Mouse (Mus musculus): ENCODE measurements at regions not wholly inside any gene's neighbourhood (a gene's known extent, or its start where the extent isn't known, plus 50 kb on each side); places are given as distances from the start of the nearest gene placed in this dataset.

- H3K27me3 ChIP-seq, result no peaks in the 10 kb centered on the region
- WGBS, result 84% methylated on average over 10 of the region's 10 CpGs
- H3K27ac ChIP-seq, result no peak overlapping the region
- H3K9me3 ChIP-seq (replicated peaks), result no peaks in the 10 kb centered on the region
- peaks cover 7% of the 10 kb centered on the region for H3K4me1 ChIP-seq (replicated peaks)
- no peak overlapping the region for H3K4me3 ChIP-seq
- ATAC-seq (replicated peaks; ENCODE audit: insufficient number of reproducible peaks, insufficient read depth, low FRiP score, low read depth), result no peak
- no peaks in the 10 kb centered on the region for H3K36me3 ChIP-seq
- H3K9ac ChIP-seq, result no peak overlapping the region
- no peak overlapping the region for H3K4me2 ChIP-seq
Observed at GRCm38 (mm10) chr4:153321085-153321484, 161.5 kb downstream of the Ajap1 start.

DNA sequence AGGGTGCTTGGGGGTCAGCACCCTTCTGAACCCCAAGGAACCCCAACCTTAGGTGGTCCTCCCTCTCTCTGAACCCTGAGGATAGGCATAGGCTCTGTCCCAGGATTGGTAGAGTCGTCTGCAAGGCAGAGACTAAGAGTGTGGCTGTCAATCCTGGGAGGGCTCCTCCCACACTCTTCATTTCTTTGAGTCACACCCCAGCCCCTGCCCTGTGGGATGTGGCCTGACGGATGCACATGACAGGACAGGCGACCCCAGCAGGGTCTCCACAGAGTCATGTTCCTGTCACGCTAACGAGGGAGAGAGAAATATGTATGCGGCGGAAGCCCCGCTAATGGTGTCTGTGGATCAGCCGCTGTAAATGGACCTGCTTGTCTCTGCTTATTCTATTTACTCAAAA is 162.0 kb downstream of the Ajap1 start:
- H3K4me2 ChIP-seq, result no peak overlapping the region
- H3K9ac ChIP-seq, result no peak overlapping the region
- no peak overlapping the region for H3K27ac ChIP-seq
- H3K36me3 ChIP-seq, result no peaks in the 10 kb centered on the region
- ATAC-seq (replicated peaks; ENCODE audit: insufficient number of reproducible peaks, insufficient read depth, low FRiP score, low read depth), result no peak
- H3K27me3 ChIP-seq, result no peaks in the 10 kb centered on the region
- no peaks in the 10 kb centered on the region for H3K9me3 ChIP-seq (replicated peaks)
- H3K4me1 ChIP-seq (replicated peaks), result peaks cover 7% of the 10 kb centered on the region
- H3K4me3 ChIP-seq, result no peak overlapping the region
- WGBS, result 73% methylated on average over 9 of the region's 9 CpGs

- Histone ChIP-seq H3K27me3 (no peaks in the 10 kb centered on the region), H3K4me1 (replicated peaks) (peaks cover 7% of the 10 kb centered on the region), H3K27ac (no peak overlapping the region), H3K9me3 (replicated peaks) (no peaks in the 10 kb centered on the region), H3K36me3 (no peaks in the 10 kb centered on the region), H3K4me3 (no peak overlapping the region), H3K9ac (no peak overlapping the region), H3K4me2 (peak overlapping the region; percentile 30)
- ATAC-seq (replicated peaks; ENCODE audit: insufficient number of reproducible peaks, insufficient read depth, low FRiP score, low read depth), result no peak
- WGBS, result 35% methylated on average over 16 of the region's 16 CpGs
Observed at GRCm38 (mm10) chr4:153316964-153317724, 165.5 kb downstream of the Ajap1 start.

- Histone ChIP-seq H3K4me3 (no peak overlapping the region), H3K4me2 (peak overlapping the region; percentile 30), H3K4me1 (replicated peaks) (peaks cover 7% of the 10 kb centered on the region), H3K27me3 (no peaks in the 10 kb centered on the region), H3K9ac (no peak overlapping the region), H3K9me3 (replicated peaks) (no peaks in the 10 kb centered on the region), H3K36me3 (no peaks in the 10 kb centered on the region), H3K27ac (no peak overlapping the region)
- 69% methylated on average over 4 of the region's 4 CpGs for WGBS
- ATAC-seq (replicated peaks; ENCODE audit: insufficient number of reproducible peaks, insufficient read depth, low FRiP score, low read depth), result no peak
Observed at GRCm38 (mm10) chr4:153316519-153316918, 166.1 kb downstream of the Ajap1 start.

- Histone ChIP-seq H3K4me3 (no peak overlapping the region), H3K4me2 (no peak overlapping the region), H3K36me3 (no peaks in the 10 kb centered on the region), H3K27me3 (no peaks in the 10 kb centered on the region), H3K9ac (no peak overlapping the region), H3K27ac (no peak overlapping the region), H3K4me1 (replicated peaks) (peaks cover 11% of the 10 kb centered on the region), H3K9me3 (replicated peaks) (no peaks in the 10 kb centered on the region)
- ATAC-seq (replicated peaks; ENCODE audit: insufficient number of reproducible peaks, insufficient read depth, low FRiP score, low read depth), result no peak
- WGBS, result 75% methylated on average over 12 of the region's 12 CpGs
Observed at GRCm38 (mm10) chr4:153313961-153314360, 168.7 kb downstream of the Ajap1 start.

DNA sequence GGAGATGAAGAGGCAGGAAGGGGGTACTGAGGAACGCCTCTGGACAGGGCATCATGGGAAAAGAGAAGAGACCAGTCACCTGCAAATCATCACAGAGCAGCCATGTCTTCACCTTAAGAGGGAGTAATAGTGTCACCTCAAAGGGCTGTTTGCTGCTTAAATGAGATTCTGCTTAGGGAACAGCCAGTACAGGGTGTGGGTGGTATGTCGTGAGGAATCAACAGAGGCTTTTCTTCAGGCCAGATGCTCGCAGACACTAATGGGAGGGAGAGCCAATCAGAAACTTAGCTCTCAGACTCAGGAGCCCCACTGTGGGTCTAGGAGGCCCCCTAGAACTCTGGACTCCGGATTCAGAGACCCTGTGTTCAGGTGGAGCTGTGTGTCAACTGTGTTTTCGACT is 171.0 kb downstream of the Ajap1 start:
- WGBS, result 60% methylated on average over 5 of the region's 5 CpGs
- Histone ChIP-seq H3K27me3 (no peaks in the 10 kb centered on the region), H3K4me2 (no peak overlapping the region), H3K27ac (no peak overlapping the region), H3K36me3 (no peaks in the 10 kb centered on the region), H3K4me1 (replicated peaks) (peaks cover 4% of the 10 kb centered on the region), H3K9ac (no peak overlapping the region), H3K9me3 (replicated peaks) (no peaks in the 10 kb centered on the region), H3K4me3 (no peak overlapping the region)
- ATAC-seq (replicated peaks; ENCODE audit: insufficient number of reproducible peaks, insufficient read depth, low FRiP score, low read depth), result no peak

DNA sequence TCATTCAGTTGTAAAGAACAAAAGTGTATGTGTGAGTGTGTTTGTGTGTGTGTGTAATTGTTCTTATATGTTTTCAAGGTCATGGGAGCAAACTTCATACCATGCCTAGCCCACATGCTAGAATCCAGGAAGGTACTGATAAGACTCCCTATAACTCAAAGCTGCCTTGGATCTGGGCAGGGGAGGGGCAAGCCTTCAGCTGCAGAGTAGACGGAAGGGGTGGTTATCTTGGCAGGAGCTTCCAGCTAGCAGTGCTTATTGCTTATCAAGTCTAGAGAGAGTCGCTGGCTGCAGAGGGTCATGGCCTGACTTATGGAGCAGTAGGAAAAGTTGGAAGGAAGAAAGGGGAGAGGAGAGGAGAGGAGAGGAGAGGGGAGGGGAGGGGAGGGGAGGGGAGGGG is 172.0 kb downstream of the Ajap1 start:
- Histone ChIP-seq H3K36me3 (no peaks in the 10 kb centered on the region), H3K9ac (no peak overlapping the region), H3K4me3 (no peak overlapping the region), H3K4me2 (no peak overlapping the region), H3K27me3 (no peaks in the 10 kb centered on the region), H3K27ac (no peak overlapping the region), H3K9me3 (replicated peaks) (no peaks in the 10 kb centered on the region), H3K4me1 (replicated peaks) (0 out of 2 replicates have a peak, but pooled peaks cover 4% of the 10 kb centered on the region)
- 13% methylated on average over 2 of the region's 2 CpGs for WGBS
- ATAC-seq (replicated peaks; ENCODE audit: insufficient number of reproducible peaks, insufficient read depth, low FRiP score, low read depth), result 0 out of 2 replicates have a peak, but pooled peaks have one; percentile 38

DNA sequence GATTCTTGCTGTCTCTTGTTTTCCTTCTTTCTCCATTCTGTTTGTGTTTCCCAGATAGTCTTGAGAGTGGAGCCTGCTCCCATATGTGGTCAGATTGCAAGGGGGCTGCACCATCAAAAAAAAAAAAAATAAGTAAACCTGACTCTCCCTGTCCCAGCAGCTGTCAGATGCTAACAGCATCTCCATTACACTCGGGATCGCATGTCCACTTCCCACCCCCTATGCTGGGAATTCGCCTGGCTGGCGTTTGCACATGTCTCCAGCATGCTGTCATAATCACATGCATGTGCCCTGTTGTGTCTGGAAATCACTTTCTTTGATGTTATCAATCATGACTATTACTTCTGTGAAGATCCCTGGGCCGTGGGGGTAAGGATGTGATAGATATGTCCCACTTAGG is 179.1 kb downstream of the Ajap1 start:
- H3K36me3 ChIP-seq, result no peaks in the 10 kb centered on the region
- no peak overlapping the region for H3K27ac ChIP-seq
- no peaks in the 10 kb centered on the region for H3K27me3 ChIP-seq
- no peak overlapping the region for H3K4me3 ChIP-seq
- H3K4me2 ChIP-seq, result no peak overlapping the region
- no peaks in the 10 kb centered on the region for H3K4me1 ChIP-seq (replicated peaks)
- no peak for ATAC-seq (replicated peaks; ENCODE audit: insufficient number of reproducible peaks, insufficient read depth, low FRiP score, low read depth)
- H3K9ac ChIP-seq, result no peak overlapping the region
- no peaks in the 10 kb centered on the region for H3K9me3 ChIP-seq (replicated peaks)
- 61% methylated on average over 5 of the region's 5 CpGs for WGBS

GRCm38 (mm10) chr4:153302855-153303254 is 179.8 kb downstream of the Ajap1 start:
- H3K27me3 ChIP-seq, result no peaks in the 10 kb centered on the region
- H3K9ac ChIP-seq, result no peak overlapping the region
- H3K9me3 ChIP-seq (replicated peaks), result no peaks in the 10 kb centered on the region
- H3K4me2 ChIP-seq, result no peak overlapping the region
- H3K4me3 ChIP-seq, result no peak overlapping the region
- H3K36me3 ChIP-seq, result no peaks in the 10 kb centered on the region
- 76% methylated on average over 4 of the region's 4 CpGs for WGBS
- H3K4me1 ChIP-seq (replicated peaks), result no peaks in the 10 kb centered on the region
- no peak overlapping the region for H3K27ac ChIP-seq
- no peak for ATAC-seq (replicated peaks; ENCODE audit: insufficient number of reproducible peaks, insufficient read depth, low FRiP score, low read depth)

DNA sequence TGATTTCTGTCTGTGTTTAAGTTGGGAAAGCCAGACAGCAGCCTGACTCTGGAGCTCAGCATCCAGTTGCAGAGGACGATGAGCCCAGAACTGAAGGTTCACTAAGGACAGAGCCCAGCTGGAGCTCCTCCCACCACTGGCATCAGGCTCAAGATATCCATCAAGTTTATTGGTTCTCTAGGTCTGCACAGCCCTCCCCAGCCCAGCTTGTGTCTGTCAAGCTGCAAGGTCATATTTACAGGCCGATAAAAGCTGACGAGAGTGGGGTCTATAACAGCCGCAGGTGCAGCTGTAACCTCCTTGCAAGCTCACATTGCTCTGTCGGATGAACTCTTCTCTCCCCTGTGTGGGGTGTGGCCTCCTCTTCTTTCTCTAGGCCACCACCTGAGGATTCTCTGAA is 184.3 kb downstream of the Ajap1 start:
- H3K4me2 ChIP-seq, result no peak overlapping the region
- no peak for ATAC-seq (replicated peaks; ENCODE audit: insufficient number of reproducible peaks, insufficient read depth, low FRiP score, low read depth)
- WGBS, result 77% methylated on average over 5 of the region's 5 CpGs
- no peak overlapping the region for H3K9ac ChIP-seq
- no peaks in the 10 kb centered on the region for H3K9me3 ChIP-seq (replicated peaks)
- H3K36me3 ChIP-seq, result no peaks in the 10 kb centered on the region
- no peaks in the 10 kb centered on the region for H3K4me1 ChIP-seq (replicated peaks)
- H3K4me3 ChIP-seq, result no peak overlapping the region
- no peak overlapping the region for H3K27ac ChIP-seq
- H3K27me3 ChIP-seq, result no peaks in the 10 kb centered on the region

DNA sequence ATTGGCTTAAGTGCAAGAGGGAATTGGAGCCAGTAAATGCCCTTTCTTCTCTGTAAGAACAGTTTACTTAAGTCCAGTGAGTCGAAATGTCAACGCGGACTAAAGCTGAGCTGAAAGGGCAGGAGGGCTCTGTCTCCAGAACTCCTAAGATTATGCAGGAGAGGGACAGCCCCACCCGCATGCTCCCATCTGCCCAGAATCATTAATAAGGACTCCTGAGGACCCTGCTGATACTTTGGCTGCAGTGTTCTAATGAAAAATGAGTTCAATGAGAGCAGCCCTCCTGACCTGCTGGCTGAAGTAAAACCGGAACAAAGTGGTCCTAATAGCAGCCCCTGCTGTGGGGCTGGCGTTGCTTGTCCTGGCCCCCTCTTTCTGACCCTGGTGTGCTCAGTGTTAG is 187.8 kb downstream of the Ajap1 start:
- ATAC-seq (replicated peaks; ENCODE audit: insufficient number of reproducible peaks, insufficient read depth, low FRiP score, low read depth), result no peak
- Histone ChIP-seq H3K9me3 (replicated peaks) (no peaks in the 10 kb centered on the region), H3K4me2 (no peak overlapping the region), H3K4me1 (replicated peaks) (no peaks in the 10 kb centered on the region), H3K27me3 (no peaks in the 10 kb centered on the region), H3K36me3 (no peaks in the 10 kb centered on the region), H3K27ac (no peak overlapping the region), H3K4me3 (no peak overlapping the region), H3K9ac (no peak overlapping the region)
- WGBS, result 68% methylated on average over 6 of the region's 6 CpGs

GRCm38 (mm10) chr4:153293137-153293536 is 189.5 kb downstream of the Ajap1 start:
- 61% methylated on average over 3 of the region's 3 CpGs for WGBS
- no peak overlapping the region for H3K27ac ChIP-seq
- no peak overlapping the region for H3K9ac ChIP-seq
- H3K4me3 ChIP-seq, result no peak overlapping the region
- no peaks in the 10 kb centered on the region for H3K9me3 ChIP-seq (replicated peaks)
- no peaks in the 10 kb centered on the region for H3K36me3 ChIP-seq
- ATAC-seq (replicated peaks; ENCODE audit: insufficient number of reproducible peaks, insufficient read depth, low FRiP score, low read depth), result no peak
- H3K4me1 ChIP-seq (replicated peaks), result no peaks in the 10 kb centered on the region
- no peaks in the 10 kb centered on the region for H3K27me3 ChIP-seq
- no peak overlapping the region for H3K4me2 ChIP-seq
